Mouse (Mus musculus) spleen, postnatal 4 days (tissue): ENCODE data around the gene Rnf217.

Experiments
- DNase-seq, 2 experiments: peaks; one replicate each; pipeline ENCODE4 v3.0.0; 2022; ENCODE audit warnings: low spot score in 2 of 2

Rnf217 gene

DNA sequence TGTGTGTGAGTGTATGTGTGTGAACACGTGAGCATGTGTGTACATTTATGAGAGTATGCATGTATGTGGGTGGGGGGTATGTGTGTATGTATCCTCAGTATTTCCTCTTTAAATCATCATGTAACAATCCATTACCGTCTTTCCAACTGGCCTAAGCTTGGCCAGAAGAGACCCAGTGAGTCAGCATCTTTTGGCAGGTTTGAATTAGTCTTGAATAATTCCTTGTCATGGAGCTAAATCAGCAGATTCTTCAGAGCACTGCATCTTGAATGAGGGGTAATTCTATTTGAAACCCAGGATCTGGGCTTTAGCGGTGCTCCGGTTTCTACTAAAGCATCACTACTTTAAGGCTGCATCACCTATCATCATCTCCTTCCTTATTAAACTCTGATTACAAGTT is 55.7 kb downstream of the Rnf217 start:
- no peak for DNase-seq

DNA sequence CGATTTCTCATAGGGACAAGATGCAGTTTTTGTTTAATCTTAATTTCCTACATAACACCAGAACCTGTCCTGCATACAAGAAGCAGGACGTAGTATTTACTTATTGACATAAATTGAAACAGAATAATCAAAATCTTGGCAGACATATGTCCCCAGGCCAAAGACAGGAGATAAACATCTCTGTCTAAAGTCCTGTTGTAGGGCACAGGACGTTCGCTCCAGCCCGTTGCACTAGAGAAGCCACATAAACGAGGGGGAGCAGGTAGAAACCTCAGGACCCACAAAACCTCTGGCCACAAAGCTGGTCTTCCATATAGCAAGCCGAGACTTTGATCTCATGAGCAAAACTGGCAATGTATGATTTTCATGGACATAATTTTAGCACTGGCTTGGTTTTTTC is 57.1 kb downstream of the Rnf217 start:
- no peak for DNase-seq

DNA sequence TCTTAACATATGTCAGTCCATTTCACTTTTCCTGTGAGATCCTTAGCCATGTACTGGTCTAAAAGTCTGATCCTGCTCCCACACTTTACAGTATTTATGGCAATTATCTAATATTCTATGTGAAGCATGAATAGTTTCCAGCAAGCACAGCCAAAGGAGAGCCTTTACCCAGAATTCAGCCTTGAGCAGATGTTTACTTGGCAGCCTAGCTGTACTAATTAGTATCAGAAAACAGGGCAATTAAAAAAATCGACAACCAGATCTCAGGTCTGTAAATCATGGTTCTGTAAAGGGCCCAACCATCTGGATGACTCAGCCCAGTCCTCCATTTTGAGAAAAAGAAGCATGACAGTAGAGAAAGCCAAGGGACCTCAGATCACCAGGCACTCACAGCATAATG is 57.6 kb downstream of the Rnf217 start:
- DNase-seq: no peak

DNA sequence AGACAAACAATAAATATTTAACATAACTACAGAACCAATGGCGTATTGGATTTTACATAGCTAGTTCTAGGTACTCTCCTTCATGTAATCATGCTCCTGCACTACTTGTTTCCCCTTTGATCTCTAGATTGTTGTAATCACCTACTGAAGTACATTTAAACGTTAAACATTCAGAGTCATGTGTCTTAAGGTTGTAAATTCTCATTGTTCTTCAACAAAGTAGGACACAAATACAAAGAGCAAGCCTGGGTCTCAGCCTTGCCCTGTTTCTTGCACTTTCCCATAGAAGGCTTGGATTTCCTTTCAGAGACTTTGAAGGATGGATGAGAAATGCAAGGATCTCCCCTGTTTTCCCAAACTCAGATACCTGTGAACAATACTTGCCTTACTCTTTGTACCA is 61.8 kb downstream of the Rnf217 start:
- DNase-seq: no peak

DNA sequence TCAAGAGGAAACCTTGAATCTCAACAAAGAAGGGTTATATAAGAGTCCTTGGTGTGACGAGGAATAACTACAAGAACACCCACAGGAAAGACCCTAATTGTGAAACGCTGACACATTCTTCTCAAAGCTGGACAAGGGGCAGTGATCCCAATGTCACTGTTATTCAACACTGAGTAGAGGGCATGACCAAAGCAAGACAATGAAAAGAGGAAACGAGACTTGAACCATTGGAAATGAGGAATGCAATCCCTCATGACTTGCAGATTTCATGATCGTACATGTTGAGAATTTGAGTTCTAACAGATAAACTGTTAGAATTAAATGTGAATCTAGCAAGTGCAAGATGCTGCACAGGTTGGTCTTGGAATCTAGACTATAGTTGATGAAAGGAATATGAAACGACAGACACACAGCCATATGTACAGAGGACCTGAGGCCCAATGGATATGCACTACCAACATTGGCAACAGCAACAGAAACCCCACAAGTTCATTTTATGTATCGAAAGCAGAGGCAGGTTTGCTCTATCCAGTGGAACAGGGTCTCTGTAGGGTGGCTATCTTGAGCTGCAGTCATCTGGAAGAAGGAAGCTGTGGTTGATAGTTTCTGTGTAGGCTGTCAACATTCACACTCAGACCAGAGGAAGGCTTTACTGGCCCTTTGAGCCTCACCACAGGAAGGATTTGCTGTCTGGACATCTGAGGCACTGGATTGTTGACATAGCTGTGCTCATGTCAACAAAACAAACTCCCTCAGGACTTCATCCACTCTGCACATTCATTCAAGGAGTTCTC is 64.6 kb downstream of the Rnf217 start:
- DNase-seq: no peak

DNA sequence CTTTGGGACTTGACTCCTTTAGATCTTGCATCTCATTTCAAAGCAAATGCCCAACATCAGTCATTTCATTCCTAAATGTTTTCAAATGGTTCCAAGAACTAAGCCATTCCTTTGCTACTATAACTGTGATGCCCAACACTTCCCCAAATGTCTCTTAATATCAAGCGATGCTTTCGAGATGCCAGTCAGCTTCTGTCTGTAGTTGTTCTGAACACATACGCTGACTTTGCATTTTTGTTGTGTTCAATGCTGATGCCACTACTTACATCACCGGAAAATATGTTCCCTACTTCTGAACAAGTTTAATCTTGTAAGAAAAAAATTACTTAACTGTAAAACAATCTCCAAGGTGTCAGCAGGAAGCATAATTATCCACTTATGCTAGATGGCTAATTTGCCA is 68.5 kb downstream of the Rnf217 start:
- DNase-seq: no peak

DNA sequence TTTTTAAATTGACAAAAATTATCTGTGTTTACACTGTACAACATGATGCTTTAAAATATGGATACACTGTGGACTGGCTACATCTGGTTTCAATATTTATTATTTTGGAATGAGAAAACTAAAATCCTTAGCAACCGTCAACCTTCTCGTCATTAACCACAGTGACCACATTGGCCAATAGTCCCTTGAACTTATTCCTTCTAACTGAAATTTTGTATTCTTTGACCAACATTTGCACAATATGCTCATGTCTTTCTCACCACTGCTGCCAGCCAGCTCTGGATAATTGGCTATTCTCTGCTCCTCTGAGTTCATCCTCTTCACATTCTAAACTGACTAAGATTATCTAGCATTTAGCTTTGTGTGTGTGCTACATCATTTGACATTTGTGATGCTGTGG is 69.6 kb downstream of the Rnf217 start:
- no peak for DNase-seq

DNA sequence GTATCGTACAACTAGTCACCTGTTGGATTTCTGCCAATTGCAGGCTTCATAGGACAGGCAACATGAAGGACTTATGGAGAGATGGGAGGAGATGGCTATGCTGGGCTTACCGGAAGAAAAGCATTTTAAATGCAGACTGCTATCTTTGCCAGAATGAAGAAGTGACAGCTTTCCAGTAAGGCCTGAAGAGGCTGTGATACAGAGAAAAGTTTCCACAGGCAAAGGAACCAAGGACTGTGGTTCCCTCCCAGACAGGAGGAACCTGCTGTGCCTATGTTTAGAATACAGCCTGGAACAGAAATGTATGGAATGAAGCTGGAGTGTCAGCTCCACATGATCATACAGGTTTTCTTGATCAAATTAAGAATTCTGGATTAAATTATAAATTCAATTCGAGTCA is 70.3 kb downstream of the Rnf217 start:
- DNase-seq: no peak

DNA sequence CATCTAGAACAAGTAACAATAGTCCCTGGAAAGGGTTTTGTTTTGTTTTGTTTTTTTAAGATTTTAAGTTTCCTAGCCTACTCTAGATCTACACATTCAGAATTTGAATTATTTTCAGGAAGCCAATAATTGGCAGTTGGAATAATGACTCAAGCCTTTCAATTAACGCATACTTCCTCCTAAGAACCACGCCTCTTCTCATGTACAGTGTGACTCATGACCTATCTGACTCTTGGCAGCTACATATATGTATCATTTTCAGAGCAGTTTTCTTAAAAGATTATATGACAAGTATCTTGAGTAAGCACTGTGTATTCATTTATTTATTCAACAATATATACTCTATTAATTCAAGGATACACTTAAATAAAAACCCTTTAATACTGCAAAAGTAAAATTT is 70.7 kb downstream of the Rnf217 start:
- DNase-seq: no peak

DNA sequence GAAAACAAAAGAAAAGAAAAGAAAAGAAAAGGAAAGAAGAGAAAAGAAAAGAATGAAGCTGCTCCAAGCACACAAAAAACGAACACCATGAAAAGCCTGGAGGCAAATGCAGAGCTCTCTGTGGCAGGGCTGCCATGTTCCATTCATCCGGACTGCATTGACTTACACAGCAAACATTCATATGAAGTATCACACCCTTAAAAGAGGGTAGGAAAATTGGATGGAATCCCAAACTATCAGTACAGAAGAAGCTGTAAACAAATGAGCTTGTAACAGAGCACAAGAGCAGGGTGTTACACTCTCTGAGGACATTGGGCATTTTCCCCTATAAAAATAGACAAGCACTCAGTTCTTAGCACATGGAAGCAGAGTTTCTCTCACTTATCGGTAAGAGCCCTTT is 71.8 kb downstream of the Rnf217 start:
- no peak for DNase-seq

DNA sequence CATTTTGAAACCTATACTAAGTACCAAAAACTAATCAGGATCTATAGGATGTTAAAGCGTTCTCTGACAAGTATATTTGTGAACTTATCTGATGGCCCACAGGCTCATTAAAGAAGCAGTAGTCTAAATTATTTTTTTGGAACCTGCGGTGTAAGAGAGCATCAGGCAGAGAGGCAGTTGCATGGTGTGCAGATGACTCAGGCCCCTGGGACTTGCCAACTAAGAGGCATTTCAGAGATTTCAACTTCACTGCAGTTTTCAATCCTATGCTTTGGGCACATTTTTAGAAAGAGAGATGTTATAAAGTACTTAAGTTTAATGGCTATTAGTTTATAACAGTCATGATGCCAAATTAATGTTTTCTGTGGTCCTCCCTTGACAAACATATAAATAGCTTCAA is 73.9 kb downstream of the Rnf217 start:
- no peak for DNase-seq

DNA sequence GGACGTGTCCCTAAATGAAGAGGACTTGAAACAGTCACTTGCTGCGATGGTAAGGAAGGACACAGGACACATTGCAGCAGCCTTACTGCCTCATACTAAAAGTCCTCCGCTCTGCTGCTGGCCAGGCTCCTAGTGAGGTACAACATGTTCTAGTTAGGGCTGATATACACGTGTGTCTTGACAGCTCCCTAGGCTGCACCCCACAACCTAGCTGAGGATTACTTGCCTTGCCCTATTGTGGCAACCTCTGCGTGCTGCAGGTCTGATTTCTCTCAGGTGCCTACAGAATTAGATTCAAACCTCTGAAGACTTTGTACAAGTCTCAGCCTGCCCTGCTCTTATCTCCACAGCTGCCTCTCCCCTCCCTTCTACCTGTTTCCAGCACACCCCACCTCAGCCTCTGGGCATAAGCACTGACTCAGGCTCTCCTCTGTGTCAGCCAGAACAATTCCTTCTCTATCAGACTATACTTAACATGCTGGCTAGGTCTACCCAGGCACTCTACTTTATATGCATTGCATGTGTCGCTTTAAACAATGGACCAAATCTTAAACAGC is 75.6 kb downstream of the Rnf217 start:
- no peak for DNase-seq

DNA sequence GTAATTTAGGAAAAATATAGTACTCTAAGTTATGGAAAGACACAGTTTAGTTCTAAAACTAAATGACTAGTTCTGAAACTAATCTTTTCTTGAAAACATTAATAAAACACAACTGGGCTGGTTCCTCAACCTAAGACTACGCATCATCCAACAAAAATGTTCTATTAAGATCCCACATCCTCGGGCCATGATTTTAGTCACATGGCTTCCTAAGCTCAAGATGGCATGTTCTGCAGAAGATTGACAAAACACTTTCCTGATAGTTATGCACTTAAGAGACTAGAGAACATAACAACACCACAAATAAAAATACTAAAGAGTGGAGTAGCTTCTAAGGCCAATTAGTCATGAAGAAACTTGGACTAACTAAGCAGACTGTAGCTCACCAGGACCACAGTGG is 76.2 kb downstream of the Rnf217 start:
- DNase-seq: no peak

DNA sequence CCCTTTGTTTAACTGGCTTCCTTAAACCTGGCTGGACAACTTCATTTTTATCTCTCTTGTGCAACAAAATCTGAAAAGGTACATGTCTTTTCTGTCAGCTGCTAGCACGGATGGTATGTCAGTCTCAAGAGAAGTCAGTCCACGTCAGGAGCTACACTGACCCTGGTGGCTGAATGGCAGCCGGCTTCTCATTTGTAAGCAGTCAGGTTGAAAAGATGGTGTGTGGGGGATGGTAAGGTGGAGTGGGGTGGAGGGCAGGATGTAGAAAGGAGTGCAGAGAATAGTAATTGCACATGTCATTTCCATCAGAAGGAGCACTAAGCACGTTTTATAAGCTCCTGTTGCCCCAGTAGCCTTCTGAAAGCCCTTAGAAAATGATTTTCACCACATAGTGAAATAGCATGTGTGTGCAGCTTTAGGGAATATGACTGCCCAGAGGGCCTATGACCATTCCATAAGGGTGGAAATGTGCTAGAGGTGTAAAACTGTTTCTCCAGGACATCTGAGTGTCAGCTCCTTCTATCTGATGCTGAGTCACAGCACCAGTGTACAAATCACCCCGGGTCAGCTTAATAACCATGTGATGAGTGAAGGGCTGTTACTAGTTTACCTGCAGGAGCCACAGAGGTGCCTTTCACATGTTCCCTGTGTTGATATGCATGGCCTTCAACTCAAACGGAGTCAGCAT is 80.5 kb downstream of the Rnf217 start:
- no peak for DNase-seq

DNA sequence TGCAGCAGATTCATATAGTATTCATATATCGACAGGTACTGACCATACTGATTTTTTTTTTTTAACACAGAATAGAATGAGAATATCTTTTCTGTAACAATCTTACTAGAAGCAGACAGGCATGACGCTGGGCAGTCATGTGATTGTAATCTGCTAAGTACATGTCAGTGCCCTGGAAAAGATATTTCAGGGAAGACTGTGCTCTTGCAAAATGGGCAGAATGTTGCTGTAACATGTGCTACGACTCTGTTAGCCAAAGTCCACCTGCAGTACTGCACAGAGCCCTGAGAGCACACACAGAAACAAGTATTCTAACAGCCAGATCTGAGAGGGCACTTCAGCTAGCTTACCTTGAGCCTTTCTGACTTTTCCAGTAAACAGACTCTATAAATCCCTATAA is 83.3 kb downstream of the Rnf217 start:
- no peak for DNase-seq

DNA sequence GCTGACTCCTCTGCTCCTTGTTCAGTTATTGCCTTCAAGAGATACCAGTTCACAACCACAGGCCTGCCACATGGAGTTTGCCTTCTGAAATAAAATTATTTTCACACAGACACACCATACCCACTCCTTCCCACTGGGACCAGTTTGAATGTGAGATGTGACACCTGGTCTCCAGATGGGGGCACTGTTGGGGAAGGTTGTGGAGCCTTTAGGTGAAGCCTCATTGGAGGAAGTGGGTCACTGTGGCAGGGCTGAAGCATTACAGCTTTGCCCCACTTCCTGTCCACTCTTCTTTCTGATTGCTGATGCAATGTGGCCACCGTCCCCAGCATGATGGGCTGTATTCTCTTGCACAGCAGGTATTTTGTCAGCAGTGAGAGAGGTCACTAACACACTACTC is 89.6 kb downstream of the Rnf217 start:
- DNase-seq: no peak

DNA sequence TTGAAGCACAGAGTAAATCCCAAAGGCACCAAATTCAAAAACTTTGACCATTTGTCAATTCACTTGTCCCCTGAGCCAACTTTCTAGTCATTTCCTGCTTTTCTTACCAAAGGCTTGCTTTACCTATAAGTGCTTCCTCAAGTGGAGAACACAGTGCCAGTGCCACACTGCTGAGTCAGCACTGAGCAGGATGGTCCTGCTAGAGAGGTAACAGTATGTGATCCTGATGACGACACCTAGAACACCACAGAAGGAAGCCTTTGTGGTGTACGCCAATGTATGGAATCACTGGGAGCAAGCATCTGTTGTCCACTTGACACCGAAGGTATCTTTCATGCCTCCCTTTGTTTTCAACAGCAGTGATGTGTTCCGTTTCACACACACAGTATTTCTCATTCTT is 90.8 kb downstream of the Rnf217 start:
- DNase-seq: no peak

DNA sequence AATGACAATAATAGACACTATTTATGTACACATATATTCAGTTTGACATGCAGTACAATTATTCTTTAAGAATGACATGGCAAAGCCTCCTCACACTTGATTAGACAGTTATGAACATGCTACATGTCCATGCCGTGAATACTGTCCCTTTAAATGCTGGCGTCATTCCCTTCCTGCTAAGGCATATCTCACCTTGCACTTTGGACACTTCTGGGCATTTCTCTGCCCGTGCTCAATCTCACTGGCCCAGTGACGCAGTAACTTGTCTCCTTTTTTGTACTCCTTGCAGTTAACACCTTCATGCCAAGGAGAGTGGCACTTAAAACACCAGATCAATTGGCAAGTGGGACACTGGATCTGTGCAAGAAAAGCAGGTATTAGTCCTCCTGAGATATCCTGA is 91.8 kb downstream of the Rnf217 start:
- DNase-seq: no peak

DNA sequence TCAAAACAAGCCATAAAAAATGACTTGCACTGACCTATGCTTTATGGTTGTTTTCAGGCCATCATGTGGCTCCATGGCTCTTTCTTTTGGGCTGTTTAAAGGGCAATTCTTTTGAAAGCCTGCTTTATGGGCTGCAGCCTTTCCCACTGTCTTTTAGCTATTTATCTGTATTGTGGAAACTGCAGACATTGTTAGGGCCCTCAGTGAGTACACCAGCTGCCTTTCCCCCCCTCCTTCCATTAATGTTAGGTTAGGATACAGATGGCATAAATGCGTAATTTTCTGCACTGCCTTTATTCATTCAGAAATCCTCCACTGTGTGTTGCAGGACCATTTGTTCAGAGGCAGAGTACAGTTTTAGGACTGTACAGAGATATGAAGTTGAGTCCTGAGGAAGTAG is 93.1 kb downstream of the Rnf217 start:
- DNase-seq: no peak

DNA sequence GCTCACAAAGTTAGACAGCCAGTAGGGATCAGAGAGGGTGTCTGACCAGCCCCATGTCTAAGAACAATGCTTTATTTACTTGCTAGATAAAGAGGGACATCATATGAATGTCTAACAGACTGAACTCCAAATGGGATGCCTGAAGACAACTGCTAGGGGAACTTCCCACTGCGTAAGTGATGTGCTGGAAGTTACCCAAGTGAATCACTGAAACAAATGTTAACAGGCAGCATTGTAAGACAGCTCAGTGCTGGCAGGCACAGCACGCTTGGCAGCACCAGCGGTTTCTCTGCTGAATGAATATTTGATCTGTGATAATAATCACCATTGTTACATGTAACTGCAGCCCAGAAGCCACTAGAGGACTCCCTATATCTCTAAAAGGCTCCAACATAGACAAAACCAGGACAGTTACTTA is 104.8 kb downstream of the Rnf217 start:
- DNase-seq: no peak

DNA sequence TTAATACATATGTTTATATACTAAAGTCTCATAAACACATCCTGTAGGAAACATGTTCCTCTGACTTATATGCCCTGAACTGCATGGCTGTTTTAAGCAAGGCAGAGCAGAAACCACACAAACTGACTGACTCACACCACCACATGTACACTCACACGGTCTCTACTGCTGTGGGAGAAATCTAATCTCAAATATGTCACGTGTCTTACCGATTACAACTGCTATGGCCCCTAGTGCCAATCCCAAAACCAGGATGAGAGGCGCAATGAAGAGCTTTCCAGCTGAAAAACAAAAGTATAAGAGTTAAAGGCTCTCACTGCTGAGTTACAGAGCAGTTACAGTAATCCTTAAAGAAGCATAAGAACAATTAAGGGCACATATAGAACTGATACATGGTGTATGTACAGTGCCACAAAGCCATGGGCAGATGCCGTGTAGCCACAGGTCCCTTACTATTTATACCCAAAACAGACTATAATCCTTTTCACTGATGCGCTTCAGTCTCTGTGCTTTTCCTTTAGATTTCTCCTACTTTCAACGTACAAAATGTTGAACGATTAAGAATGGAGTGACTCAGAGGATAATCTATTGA is 105.3 kb downstream of the Rnf217 start:
- no peak for DNase-seq

DNA sequence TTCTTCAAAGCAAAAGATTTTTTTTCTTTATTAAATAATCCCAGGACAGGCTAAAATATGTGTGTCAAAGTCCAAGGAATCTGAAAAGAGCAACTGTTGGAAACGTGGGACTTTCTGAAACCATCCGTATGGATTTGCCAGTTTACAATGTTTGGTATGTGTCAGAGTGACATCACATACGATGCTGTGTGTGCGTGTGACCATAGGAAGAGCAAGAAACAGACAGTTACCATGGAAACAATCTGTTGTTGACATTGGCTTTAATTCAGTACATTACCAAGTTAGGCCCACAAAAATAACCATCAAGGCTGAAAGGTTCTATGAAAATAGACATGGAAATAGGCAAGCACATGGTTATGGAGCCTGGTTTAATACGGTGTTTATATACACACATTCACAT is 107.3 kb downstream of the Rnf217 start:
- DNase-seq: no peak

DNA sequence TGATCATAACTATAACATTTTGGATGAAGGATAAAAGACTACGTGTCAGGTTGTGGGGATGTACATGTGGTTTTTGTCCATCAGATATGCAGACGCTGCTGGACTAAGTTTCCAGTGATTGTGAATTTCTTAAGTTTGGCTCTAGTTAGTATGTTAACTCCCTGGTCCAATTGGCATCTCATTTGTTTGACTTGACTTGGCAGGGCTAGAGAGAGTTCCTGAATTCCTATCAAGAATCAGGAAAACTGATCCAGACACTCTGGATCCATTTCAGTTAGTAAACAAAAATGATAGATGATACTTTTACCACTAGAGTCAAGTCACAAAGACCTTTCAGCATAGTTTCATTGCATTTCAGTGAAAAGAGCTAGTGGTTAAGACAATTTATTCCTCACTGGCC is 112.1 kb downstream of the Rnf217 start:
- no peak for DNase-seq
